Mouse (Mus musculus) olfactory bulb, adult 2 months (tissue): Measurements from ENCODE around the gene Med12l. TPM values are rescaled to one million over a fixed set of nuclear protein-coding genes. Genes with fewer than 3 reads are reported as not detected.

Source experiments
- H3K27ac ChIP-seq: fragments of 200-500 bp; 2 replicates; pipeline ENCODE4 v1.5.1; 2012; ENCODE audit warnings: low read depth, low read length; ENCODE audit not compliant: insufficient read depth
- H3K4me1 ChIP-seq: fragments of 200-500 bp; 2 replicates; pipeline ENCODE4 v1.6.1; 2012; ENCODE audit warnings: low read length; ENCODE audit not compliant: control insufficient read depth, insufficient read depth
- H3K4me3 ChIP-seq: fragments of 200-500 bp; 2 replicates; pipeline ENCODE4 v1.5.1; 2012; ENCODE audit warnings: mild to moderate bottlenecking, low read depth, low read length, moderate library complexity; ENCODE audit not compliant: insufficient read depth
- CTCF ChIP-seq: fragments of 200-500 bp; IDR thresholded peaks from 2 replicates; pipeline ENCODE4 v1.5.1; 2012; ENCODE audit warnings: low read depth, mild to moderate bottlenecking, low read length, moderate library complexity; ENCODE audit not compliant: insufficient read depth
- POLR2A ChIP-seq: fragments of 200-500 bp; IDR thresholded peaks from 2 replicates; pipeline ENCODE4 v1.6.1; 2012; ENCODE audit warnings: mild to moderate bottlenecking, low read depth, low read length, moderate library complexity; ENCODE audit not compliant: insufficient read depth
- WGBS: fragments of 180-500 bp; shearing (Covaris S2); methylation state at CpG from one replicate; pipeline ENCODE4 v1.1.7; 2018; 5-methylcytosine and 5-hydroxymethylcytosine counted together
- polyA plus RNA-seq: library from polyadenylated mRNA; stranded (reverse); fragments of >200 nt; gene quantifications from 2 replicates; pipeline ENCODE4 v1.2.4, GENCODE M21; 2012; ENCODE audit warnings: low replicate concordance; ENCODE audit not compliant: missing spikeins, insufficient read depth, insufficient read length

Gene Med12l
- polyA plus RNA-seq, 1 experiment = not detected

- H3K27ac ChIP-seq = no peak overlapping the region
- no peak for TF ChIP-seq CTCF
- no peak for TF ChIP-seq POLR2A
- no peak overlapping the region for H3K4me3 ChIP-seq
- peaks cover 2% of the 10 kb centered on the region; the same call in 1 of the 2 replicates for H3K4me1 ChIP-seq
- WGBS = 94% methylated on average over 6 of the region's 6 CpGs
Measured at GRCm38 (mm10) chr3:59168476-59168875, 162.9 kb downstream of the Med12l start.

GRCm38 (mm10) chr3:59169215-59169614 lies 163.6 kb downstream of the Med12l start:
- Histone ChIP-seq H3K27ac (no peak overlapping the region), H3K4me1 (peaks cover 2% of the 10 kb centered on the region; the same call in 1 of the 2 replicates), H3K4me3 (no peak overlapping the region)
- WGBS = 81% methylated on average over 4 of the region's 4 CpGs
- TF ChIP-seq POLR2A = no peak
- no peak for TF ChIP-seq CTCF

GRCm38 (mm10) chr3:59169921-59170627 lies 164.4 kb downstream of the Med12l start:
- no peak overlapping the region for H3K27ac ChIP-seq
- H3K4me3 ChIP-seq = no peak overlapping the region
- no peak for TF ChIP-seq POLR2A
- no peak for TF ChIP-seq CTCF
- WGBS = 79% methylated on average over 2 of the region's 2 CpGs
- peaks cover 2% of the 10 kb centered on the region; the same call in 1 of the 2 replicates for H3K4me1 ChIP-seq

DNA sequence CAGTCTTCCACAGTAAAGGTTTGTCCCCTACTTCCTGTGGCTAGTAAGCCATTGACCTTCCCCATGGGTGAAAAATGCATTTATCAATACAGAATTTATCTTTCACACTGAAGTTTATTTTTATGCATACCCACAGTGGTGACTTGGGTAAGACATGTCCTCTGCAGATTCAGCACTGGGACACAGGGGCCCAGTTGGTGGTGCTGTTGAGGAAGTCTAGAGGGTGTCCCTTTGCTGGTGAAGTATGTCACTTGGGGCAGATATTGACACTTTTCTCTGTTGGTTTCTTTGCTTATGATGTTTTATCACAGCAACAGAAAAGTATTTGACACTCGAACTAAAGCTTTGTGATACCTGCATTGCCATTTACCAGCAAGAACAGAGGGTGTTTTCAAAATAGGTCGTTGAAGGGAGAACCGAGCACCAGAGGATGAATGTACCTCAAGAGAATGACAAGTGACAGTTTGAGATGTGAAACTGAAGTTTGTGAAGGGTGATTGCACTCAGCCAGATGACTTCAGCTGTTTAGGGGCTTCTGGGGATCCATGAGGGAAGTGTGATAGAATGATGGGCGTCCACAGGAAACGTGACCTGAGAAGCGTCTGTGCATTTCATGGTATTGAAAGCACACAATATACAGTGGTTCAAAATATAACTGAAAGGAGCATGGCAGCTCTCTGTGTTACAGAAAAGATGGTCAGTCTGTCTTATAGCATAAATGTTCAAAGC lies 169.0 kb downstream of the Med12l start:
- WGBS = 87% methylated on average over 6 of the region's 6 CpGs
- Histone ChIP-seq H3K4me3 (no peak overlapping the region), H3K4me1 (no peaks in the 10 kb centered on the region), H3K27ac (no peak overlapping the region)
- TF ChIP-seq CTCF (no peak), POLR2A (no peak)

DNA sequence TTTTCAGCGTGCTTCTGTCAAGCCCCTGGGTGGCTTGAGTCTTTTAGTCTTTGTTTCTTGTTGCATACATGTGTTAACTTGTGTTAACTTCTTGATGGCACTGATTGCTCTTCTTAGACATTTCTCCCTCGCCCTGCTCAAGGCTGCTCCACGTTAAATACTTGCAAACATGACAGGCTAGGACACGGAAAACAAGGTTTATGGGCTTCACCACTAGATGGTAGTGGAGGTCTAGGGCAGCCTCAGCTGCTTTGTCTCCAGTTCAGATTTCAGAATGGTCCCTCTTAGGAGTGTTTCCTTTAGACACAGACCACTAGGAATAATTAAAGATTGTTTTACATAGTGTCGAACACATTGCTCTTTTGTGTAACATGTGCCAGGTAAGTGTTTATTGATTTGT lies 169.6 kb downstream of the Med12l start:
- H3K27ac ChIP-seq = no peak overlapping the region
- no peak overlapping the region for H3K4me3 ChIP-seq
- TF ChIP-seq CTCF (no peak), POLR2A (no peak)
- no peaks in the 10 kb centered on the region for H3K4me1 ChIP-seq
- 27% methylated on average over 5 of the region's 5 CpGs for WGBS

GRCm38 (mm10) chr3:59176871-59177270 lies 171.2 kb downstream of the Med12l start:
- TF ChIP-seq POLR2A = no peak
- no peak for TF ChIP-seq CTCF
- Histone ChIP-seq H3K4me3 (no peak overlapping the region), H3K4me1 (no peaks in the 10 kb centered on the region), H3K27ac (no peak overlapping the region)
- 69% methylated on average over 5 of the region's 5 CpGs for WGBS

DNA sequence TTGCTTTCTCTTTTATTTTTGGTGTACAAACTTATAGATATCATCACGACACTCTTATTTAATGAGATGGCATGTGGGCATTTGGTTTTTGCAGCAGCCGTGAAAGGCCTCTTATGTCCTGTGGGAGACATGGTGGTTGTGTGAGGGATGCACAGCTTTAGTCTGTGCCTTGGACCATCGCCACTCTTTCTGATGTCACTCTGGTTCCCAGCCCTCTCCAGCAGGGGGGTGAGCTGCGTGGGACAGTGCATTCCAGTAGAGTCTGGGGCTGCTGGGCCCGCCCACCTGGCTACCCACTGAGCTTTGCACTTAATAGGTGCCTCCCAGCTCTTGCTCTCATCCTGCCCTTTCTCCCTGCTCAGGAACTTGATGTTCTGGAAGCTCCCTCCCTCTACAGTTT lies 175.5 kb downstream of the Med12l start:
- Histone ChIP-seq H3K4me1 (no peaks in the 10 kb centered on the region), H3K4me3 (no peak overlapping the region), H3K27ac (no peak overlapping the region)
- TF ChIP-seq POLR2A = no peak
- 83% methylated on average over 5 of the region's 5 CpGs for WGBS

DNA sequence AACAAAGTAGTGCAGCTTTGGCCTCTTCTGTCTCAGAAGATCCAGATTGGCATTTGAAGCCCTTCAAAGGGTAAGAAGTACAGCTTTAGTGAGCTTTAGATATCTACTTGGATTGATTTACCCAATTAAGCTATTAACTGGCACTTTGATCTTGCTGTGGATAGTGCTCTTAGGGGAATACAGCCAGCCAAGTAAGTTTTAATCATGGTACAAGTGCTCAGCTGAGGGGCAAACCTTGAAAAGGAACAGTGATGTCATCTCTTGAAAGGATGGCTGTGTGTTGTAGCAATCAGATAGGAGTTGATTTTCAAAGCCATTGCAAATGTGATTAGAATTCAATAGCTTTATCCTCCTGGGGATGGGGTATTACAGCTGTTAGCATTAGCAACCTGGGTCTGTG lies 176.5 kb downstream of the Med12l start:
- H3K27ac ChIP-seq = no peak overlapping the region
- H3K4me1 ChIP-seq = no peaks in the 10 kb centered on the region; the same call in 1 of the 2 replicates
- no peak overlapping the region for H3K4me3 ChIP-seq
- TF ChIP-seq CTCF (no peak), POLR2A (no peak)

DNA sequence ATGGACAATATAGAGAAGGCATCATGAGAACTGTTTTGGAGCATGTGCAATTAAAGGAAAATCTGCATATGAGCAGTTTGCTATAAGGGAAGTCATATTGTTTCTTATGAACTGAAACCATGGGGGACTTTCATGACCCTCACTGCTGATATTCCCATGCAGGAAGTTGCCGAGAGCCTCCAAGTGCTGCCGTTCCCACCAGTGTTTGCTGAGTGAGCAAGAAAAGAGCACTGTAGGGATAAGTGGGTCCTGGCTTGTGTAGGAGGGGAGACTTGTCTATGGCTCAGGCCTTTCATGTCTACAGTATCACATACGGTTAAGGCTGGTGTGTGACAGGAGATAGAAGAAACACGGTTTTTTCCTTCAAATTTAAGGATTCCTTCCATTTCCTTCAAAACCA lies 180.0 kb downstream of the Med12l start:
- H3K4me3 ChIP-seq = no peak overlapping the region
- H3K27ac ChIP-seq = no peak overlapping the region
- TF ChIP-seq CTCF (no peak), POLR2A (no peak)
- no peaks in the 10 kb centered on the region; the same call in 1 of the 2 replicates for H3K4me1 ChIP-seq
- whole genome bisulfite sequencing = 96% methylated on average over 4 of the region's 4 CpGs

DNA sequence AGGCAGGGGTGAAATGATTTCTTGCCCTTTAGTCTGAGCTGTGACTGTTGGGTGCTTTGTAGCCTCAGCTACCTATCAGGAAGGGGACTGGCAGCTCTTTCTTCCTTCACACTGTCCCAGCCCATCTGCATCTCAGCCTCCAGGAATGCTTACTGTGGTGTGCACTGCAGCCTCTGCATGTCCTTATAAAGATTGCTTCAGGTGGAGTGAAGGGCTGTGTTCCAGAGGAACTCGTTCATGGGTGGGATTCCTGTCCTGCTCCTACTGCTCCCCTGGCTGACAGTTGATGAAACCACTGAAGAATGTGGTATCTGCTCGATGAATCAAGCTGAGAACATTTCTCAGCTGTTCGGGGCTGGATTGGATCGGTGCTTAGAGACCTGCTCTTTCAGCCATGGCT lies 181.7 kb downstream of the Med12l start:
- Histone ChIP-seq H3K4me3 (no peak overlapping the region), H3K27ac (no peak overlapping the region), H3K4me1 (no peaks in the 10 kb centered on the region; the same call in 1 of the 2 replicates)
- no peak for TF ChIP-seq CTCF
- TF ChIP-seq POLR2A = no peak
- WGBS = 92% methylated on average over 4 of the region's 4 CpGs
